Mouse (Mus musculus): Measurements from ENCODE around the gene Bysl.
"Not testable (repeated sequence)": the region's sequence is repeated elsewhere in the genome, so short reads cannot be mapped to it uniquely, and the experiment has no call there.

GRCm38 (mm10) chr17:47624572-47624971 is 13.3 kb upstream of the Bysl start:
- not testable (repeated sequence) for TF ChIP-seq TAL1, GATA1 (IDR thresholded peaks at IDR 0.05; ENCODE audit: low read length)
